Mouse (Mus musculus) NIH3T3 (cell line): ENCODE results near the gene Acp2.

Source experiments
- DNase-seq: peaks from one replicate; pipeline ENCODE4 v3.0.0-alpha.2; 2012; ENCODE audit warnings: low read depth

The Acp2 gene

DNA sequence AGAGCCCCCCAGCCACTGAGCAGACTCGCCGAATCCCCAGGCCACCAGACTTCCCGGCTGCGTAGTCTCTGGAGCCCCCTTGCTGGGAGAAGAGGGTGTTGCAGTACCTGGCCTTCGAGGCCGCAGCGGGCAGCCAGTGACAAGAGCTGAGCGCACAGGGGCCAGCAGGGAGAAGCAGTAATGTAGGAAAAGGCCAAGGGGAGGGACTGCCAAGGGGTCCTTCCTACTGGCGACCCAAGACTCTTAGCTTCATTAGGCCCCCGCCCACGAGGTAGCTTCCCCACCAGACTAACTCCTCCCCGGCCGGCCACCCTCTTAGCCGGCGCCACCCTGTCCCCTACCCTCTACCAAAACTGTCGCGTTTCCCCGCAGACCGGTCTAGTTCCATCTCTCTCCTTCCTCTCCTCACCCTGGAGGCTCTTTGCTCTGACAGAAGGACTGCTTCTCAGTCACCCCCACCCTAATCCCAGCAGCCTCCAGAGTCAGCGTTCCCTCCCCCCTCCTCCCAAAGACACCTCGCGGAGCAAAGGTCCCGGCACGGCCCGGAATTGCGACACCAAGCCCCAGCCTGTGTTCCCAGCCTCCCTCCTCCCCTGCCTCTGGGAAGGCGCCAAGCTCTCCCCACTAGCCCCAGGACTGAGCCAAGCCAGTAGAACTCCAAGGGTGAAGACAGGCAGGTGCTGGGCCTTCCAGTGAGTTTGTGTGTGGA lies 7.9 kb upstream of the Acp2 start:
- DNase-seq, result peak; percentile 65

DNA sequence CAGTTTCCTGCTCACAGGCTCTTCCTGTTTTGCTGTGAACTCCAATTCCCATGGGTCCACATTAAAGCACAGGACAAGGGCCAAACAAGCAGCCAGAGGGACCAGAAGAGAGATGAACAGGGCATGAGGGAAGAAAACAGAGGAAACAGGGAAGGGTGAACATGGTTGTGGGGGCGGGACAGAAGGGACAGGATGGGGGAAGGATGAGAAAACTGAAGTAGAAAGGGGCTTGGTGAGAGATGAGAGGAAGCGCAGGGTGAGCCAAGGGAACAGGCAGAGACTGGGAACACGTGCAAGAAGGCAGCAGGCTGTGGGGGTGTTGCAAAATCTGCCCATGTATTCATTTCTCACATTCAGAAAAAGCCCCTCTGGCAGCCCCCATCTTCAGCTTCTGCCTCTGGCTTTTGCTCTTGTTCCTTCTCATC lies 6.1 kb upstream of the Acp2 start:
- DNase-seq, result peak; percentile 12

DNA sequence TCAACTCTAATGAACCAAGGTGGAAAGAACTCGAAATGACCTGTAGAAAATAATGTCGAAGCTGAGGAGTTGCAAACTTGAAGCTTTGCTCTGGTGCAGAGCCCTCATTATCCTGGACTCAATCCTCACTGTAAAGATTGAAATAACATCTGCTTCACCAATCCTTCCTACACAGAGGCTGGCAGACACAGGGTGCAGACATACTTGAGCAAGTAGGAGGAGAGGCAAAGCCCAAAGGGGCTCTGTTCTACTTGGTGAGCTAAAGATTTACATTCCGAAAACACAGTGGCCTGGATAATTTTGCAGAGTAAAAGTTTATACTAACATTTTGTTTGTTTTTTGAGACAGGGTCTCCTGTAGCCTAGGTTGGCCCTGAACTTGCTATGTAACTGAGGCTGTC lies 3.8 kb upstream of the Acp2 start:
- DNase-seq, result no peak

DNA sequence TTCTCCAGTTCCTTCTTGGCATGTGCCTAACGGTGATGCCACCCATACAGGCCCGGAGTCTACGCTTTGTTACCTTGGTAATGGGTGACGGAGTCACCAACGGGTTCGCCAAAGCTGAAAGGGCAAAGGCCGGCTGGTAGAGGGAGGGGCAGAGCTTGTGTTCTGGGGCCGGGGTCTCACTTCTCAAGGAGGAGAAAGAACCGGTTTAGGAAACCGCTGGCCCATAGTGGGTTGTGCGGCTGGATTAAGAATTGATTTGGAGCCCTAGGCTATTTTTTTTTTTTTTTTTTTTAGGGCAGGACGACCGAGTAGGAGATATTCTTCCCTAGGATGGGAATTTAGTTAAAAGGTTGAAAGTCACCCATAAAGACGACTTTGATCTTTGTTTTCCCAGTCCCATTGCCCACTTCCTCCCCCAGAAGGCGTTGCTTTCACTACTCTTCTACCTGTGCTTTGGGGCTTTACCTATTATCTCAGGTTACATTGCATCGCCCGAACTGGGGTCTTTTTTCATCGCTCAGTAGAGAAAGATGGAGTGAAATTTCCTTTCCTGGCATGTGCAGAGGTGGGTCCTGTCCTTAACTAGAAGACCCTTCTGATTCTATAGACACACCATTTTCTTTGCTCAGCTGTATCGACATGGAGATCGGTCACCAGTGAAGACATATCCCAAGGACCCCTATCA lies 429 bp downstream of the Acp2 start:
- no peak for DNase-seq

DNA sequence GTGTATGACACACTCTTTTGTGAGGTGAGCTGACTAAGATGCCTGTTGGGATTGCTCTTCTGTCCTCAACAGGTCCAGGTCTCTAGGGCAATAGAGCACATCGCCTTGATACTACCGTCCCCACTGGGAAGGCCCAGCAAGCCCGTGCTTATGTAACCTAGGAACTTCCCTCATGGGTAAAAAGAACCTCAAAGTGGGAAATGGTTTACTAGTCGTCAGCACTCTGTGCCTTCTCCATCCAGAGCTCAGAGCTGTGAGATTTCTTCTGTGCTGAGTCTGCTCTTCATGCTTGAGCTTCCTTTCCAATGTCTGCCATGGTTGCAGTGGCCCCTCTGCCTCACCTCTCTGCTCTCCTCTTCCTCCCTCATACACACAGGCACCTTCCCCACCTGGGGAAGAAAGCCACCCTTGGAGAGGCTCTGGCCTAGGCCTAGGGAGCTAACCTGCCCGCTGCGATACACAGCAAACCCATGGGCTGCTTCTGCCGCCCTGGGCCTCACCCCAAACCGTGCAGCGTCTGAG lies 3.6 kb downstream of the Acp2 start:
- DNase-seq, result no peak

DNA sequence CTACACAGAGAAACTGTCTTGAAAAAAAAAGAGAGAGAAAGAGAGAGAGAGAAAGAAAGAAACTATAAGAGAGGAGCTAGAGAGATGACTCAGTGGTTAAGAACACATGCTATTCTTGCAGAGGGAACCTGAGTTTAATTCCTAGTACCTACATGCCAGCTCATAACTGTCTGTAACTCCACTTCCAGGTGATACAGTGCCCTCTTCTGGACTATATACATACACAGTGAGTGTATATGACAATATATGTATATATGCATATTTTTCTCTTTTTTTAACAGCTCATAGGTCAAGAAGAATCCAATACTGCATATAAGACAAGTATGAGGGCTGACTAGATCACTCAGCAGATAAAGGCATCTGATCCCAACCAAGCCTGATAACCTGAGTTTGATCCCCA lies 10.6 kb downstream of the Acp2 start:
- no peak for DNase-seq

DNA sequence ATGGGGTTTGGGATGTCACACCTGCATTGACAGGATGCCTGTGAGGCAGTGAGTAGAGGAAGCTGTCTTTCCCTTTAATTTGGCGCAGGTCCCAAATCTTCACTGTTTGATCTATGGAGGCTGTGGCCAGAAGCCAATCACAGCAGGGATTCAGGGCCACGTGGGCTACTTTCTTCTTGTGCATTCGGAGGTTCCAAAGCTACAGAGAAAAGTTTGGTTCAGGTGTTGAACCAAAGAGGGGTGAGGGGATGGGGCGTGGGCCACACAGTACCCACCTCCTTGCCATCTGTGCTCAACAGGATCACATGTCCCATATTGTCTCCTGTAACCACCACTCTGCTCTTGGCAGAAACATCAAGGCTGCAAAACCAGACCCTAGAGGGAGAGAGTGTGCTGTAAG lies 14.3 kb downstream of the Acp2 start:
- DNase-seq, result no peak

DNA sequence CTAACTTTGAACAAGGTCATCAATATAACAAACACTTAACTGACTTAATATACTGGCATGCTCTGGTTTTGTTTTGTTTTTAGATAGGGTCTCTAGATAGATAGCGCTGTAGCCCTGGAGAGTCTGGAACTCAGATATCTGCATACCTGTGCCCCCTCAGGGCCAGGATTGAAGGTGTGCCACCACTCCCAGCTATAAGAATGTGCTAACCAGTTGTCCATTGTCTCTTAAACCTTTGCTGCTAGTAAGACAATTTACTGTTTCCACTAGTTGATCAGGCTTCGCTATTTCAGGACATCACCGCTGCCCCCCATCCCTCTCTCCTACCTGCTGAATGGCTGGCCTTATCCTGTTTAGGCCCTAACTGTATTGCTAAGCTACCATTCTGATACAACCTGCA lies 17.8 kb downstream of the Acp2 start:
- no peak for DNase-seq

DNA sequence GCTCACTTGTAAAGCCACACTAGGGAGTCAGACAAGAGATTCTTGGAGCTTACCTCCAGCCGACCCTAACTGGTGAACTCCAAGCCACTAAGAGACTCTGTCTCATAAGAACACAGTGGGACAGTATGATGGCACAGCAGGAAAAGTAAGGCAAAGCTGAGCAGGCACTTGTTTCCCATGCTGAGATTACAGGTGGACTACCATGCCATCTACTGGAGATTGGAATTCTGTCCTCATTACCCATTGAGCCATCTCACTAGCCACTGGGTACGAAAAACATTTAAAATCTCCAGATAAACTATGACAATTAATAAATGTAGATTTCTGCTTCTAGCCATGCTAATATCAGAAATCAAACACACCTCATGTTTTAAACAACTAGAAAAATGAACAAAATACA lies 20.9 kb downstream of the Acp2 start:
- DNase-seq, result peak; percentile 24

DNA sequence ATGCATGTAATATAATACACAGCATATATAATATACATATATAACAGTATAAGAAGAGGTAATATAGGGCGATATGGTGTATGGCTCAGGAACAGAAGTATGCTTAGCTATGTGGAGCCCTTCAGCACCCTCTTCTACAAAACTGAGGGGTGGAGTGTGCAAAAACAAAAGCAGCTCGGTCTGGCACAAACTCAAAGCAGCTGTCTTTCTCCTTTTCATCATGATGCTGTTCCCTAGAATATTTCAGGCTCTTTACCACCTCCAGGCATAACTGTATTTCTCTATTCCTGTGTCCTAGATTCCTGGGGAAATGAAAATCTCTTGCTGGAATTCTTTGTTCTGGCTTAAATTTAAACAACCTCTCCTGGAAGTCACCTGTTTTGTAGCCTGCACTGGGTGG lies 27.1 kb downstream of the Acp2 start:
- DNase-seq, result no peak

DNA sequence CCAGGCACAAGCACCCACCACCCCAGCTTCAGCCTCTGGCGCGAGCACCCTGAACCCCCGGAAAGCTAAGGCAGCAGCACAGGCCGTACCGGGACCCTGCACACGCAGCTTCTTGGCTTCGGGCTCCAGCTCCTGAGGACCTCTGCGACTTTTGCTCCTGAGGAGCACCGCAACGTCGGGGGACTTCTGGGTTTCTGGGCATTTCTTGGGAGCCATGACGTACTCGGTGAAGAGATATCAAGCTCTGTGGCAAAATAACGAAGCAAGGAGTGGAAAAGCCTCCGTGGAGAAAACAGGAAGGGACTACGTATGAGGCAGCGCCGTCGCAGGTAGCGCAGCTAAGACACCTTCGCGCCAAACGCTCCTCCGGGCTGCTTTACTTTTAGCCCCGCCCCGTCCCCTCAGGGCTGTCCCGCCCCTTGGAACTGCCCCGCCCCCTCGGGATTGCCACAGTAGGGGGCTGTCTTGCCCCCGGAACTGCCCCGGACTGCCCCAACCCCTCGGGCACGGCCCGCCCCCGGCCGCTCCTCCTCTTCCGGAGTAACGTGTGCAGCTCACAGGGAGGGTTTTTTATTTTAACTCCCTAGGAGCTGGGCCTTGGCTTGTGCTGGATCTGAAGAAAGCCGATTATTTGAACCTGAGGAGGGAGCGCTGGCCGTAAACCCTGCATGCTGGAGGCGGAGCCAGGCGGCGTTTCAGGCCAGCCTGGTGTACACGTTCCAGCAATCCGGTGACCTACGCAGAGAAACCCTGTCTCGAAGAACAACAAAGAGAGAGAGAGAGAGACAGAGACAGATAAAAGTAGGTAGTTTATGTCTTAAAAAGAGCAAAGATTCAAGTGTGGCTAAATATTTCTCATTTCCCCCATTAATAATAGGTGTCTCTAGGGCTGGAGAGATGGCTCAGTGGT lies 34.2 kb downstream of the Acp2 start, which contains the start of gene Ddb2:
Ddb2 (minus strand) TSS at position 382 of the 910 bp plus-strand sequence.
- DNase-seq, result peak; percentile 98

DNA sequence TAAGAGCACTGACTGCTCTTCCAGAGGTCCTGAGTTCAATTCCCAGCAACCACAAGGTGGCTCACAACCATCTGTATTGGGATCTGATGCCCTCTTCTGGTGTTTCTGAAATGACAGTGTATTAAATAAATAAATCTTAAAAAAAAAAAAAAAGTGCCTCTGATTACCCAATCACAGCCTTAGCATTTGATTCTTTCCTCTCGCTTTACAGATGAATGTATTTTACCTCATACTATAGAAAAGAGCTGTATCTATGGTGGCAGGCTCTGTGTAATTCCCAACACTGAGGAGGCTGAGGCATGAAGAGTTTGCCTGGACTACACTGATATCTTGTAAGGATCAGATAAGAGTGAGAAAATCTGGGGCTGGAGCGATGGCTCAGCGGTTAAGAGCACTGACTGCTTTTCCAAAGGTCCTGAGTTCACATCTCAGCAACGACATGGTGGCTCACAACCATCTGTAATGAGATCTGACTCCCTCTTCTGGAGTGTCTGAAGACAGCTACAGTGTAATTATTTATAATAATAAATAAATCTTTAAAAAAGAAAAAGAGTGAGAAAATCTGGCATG lies 34.9 kb downstream of the Acp2 start:
- peak; percentile 69 for DNase-seq

DNA sequence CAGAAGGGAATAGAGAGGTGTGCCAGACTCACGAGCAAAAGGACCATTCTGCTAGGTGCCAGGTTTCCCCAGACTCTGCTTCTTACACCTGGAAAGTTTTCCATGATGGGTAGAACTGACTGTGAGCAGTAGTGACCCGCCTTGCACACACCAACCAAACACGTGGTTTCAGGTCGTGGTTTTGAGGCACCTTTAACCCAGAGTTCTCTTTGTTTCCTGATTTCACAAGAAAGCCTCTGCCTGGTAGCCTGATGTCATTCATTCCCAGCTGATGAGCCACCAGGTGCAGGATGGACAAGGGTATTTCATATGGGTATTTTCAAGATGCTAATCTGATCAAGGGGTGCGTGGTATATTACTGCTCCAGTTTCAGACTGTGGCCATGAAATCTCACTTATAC lies 39.9 kb downstream of the Acp2 start:
- DNase-seq, result no peak

DNA sequence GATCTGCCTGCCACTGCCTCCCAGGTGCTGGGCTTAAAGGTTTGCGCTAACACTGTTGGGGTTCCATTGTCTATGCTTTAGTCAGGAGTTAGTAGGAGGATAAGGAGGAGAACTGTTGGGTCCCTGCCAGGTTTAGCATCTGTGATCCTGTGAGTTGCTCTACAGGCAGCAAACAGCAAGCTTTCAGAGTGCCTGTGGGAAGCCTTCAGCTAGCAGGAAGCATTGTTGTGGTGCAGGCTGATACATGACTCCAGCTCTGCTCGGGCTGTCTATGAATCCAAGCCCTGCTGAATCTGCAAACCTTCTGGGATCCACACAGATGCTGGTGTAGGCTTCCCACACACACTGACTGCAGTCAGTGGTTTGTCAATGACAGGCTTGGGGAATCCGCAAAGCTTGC lies 40.7 kb downstream of the Acp2 start:
- peak; percentile 58 for DNase-seq

DNA sequence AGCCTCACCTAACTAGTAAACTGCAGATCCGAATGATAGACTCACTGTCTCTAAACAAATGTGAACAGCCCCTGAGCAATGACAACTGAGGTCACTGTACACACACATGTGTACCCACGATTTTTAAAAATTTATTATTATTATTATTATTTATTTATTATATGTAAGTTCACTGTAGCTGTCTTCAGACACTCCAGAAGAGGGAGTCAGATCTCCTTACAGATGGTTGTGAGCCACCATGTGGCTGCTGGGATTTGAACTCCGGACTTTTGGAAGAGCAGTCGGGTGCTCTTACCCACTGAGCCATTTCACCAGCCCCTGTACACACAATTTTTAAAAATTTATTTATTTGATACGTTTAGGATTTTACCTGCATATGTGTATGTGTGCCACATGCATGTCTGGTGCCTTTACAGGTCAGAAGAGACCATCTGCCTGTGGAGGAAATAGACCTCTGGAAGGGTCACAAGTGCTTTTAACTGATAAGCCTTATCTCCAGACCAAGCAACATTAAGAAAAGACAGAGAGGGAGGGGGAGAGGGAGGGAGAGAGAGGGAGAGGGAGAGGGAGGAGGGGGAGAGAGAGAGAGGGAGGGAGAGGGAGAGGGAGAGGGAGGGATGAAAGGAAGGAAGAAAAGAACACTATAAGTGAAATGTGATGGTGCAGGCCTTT lies 42.0 kb downstream of the Acp2 start:
- DNase-seq, result no peak

DNA sequence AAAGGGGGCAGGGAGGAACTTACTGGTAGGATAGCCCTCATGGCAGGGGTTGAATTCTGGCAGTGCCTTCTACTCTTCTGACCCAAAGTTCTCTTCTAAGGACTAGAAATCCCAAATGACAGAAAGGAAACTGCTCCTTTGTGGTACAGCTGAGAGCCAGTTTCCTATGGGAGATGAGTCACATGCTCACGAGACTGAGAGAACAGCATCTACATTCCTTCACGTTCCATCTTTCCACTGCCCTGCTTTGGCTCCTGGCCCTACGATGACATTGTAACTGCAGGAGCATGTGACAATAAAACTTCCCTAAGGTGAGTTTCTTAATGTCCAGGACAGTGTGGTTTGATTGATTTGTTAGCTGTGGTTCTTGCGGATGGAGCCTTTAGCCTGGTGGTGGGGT lies 45.7 kb downstream of the Acp2 start:
- peak; percentile 57 for DNase-seq

DNA sequence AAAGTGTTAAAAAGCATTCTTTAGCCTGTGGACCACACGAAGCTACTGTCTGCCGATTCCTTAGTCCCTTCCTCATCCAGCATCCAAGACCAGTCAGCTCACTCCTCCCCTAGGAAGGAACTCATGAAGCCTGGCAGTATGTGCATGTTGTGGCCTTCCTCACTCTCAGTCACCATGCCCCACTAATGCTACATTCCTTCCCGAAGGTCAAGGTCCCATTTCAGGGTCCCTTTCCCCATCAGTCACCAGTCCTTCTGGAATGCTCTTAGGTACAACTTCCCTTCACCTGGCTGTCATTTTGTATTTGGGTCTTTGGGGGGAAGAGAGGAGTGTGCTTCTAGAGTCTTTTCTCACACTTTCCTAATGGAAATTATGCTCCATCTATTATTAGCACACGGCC lies 49.3 kb downstream of the Acp2 start:
- DNase-seq, result no peak

DNA sequence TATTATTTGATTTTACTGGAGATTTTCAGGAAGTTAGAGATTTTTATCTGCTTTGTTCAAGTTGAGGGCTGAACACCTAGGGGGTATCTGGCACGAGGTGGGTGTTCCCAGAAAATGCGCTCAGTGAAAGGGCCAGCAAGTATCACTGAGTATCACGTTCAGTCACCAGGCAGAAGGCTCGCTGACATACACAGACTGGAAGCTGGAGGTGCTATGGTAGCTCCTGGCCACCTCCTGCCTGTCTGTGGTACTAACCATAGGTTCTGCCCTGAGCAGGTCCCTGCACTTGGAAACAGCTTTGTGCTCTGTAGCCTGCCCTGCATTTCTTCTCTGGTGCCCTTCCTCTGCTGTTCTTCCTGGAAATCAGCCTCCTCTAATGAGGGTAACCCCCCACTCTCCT lies 49.8 kb downstream of the Acp2 start:
- no peak for DNase-seq

DNA sequence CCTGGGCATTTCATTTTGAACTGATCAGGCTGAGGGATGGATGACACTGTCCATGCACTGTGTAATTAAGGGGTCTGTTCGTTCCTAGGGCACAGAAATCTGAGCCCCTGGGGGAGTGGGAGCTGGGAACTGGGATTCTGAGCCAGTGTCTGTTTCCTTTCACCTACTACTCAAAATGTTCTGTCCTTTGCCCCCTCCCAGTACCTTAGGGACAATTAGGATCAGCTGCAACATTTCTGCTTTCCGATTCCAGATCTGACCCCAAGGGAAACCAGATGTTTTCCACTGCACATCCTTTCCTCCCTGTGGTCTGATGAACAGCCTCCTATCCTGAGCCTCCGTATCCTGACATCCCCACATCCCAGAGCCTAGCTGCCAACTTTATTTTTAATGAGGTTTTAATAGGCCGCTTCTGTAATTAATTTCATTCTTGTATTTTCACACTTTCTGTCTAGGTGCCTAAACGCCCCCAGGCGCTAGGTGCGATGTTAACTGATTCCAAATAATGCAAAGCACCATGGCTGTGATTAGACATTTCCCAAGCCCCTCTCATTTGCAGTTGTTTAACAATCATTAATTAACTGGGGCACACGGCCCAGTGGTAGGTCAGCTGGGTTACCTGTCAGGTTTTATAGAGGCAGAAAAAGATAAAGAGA lies 52.2 kb downstream of the Acp2 start:
- DNase-seq, result no peak

DNA sequence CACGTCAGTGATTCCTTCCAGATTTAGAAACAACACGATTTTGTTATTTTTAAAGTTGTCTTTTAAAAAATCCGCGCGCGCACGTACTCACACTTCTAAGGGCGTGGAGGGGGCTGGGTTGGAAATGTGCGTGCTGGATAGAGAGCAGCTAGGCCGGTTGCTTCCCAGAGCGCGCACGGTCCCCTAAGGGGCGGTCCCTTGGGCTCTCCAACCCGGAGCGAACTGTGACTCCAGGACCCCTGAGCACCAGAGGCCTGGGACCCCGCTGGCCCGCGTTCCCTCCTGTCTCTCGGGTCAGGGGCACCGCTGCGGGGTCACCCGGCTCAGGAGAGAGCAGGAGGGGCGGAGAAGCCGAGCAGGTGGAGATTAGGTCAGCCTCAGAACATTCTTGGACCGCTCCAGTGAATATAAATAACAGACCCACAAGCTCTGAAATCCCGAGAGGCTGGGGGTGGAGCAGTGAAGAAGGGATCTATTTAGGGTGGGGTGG lies 53.0 kb downstream of the Acp2 start, which contains the start of gene Pacsin3:
Pacsin3 (plus strand) TSS at position 294 of the 490 bp plus-strand sequence.
- no peak for DNase-seq
